Mouse (Mus musculus) v-Abl transformed pro-B cells (cell line): ENCODE data around the gene Trim11.

Source experiments
- in situ Hi-C, 2 experiments: fragments of 400-800 bp; cut with MboI; formaldehyde crosslinking; loops; one replicate each; pipeline ENCODE4 v1.15.1; 2025; ENCODE audit not compliant: unreplicated experiment in 2 of 2

Trim11 gene

GRCm38 (mm10) chr11:58977150-58977549 is 743 bp upstream of the Trim11 start:
- in situ Hi-C loops: no loop called here

DNA sequence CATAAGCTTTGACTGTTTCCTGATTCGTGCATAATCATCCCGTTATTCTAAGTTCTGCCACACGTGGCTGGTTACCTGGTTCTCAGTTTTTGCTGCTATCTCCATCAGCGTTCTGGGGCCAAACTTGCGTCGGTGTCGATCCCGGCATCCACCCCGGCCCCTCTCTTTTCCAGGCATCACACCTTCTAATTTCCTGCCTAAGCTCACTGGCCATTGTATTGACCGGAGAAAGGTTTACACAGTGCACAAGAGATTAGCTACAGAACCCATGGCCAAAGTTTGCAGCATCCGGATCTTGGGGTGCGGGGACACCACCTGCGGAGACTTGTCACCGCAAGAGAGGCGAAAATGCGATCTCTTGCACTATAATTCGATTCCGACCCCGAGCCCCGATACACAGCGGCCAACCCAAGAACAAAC is 276 bp upstream of the Trim11 start:
- in situ Hi-C loops: no loop called here

GRCm38 (mm10) chr11:58978706-58979030 is 775 bp downstream of the Trim11 start:
- in situ Hi-C loops: no loop called here

GRCm38 (mm10) chr11:58979183-58979582 is 1.3 kb downstream of the Trim11 start:
- in situ Hi-C loops: no loop called here

DNA sequence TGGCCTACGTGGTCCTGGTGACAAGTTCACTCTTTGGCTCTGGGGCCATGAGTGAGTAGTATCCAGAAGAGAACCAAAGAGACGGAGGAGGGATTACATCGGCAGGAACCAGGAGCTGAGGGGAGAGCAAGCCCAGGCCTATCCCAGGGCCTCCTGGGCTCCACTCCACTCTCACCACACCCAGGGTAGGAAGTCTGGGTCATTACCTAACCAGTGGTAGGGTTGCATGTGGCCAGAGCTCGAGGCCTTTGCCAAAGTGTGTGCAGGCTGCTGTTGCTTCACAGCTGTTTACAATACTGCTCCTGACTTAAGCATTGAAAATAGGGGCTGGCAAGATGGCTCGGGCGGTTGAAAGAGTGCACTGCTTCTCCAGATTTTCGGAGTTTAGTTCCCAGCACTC is 1.8 kb downstream of the Trim11 start:
- in situ Hi-C loops: no loop called here

DNA sequence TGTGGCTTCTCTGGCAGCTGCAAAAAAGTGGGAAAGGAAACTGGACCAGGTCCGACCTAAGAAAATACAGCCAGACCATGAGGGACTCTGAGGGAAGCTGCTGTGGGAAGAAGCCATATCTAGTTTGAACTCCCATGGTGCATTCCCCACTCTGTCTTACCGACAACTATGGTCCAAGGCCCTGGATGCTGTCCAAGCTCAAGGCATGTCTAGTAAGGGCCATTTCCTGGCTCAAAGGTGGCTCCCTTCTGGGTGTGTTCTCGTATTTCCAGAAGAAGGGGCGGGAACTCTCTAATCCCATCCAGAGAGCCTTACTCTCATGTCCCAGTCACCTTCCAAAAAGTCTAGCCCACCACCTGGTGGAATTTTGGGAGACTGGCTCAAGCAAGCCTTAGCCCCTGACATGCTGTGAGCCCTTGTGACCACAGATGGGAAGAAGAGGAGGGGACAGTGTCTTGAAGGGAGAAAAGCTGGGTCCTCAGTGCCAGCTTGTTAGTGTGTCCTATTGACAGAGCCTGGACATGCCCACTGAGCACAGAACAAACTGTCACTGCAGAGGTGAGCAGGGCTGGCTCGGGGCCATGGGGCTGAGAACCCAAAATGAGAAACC is 2.6 kb downstream of the Trim11 start:
- in situ Hi-C loops: no loop called here

DNA sequence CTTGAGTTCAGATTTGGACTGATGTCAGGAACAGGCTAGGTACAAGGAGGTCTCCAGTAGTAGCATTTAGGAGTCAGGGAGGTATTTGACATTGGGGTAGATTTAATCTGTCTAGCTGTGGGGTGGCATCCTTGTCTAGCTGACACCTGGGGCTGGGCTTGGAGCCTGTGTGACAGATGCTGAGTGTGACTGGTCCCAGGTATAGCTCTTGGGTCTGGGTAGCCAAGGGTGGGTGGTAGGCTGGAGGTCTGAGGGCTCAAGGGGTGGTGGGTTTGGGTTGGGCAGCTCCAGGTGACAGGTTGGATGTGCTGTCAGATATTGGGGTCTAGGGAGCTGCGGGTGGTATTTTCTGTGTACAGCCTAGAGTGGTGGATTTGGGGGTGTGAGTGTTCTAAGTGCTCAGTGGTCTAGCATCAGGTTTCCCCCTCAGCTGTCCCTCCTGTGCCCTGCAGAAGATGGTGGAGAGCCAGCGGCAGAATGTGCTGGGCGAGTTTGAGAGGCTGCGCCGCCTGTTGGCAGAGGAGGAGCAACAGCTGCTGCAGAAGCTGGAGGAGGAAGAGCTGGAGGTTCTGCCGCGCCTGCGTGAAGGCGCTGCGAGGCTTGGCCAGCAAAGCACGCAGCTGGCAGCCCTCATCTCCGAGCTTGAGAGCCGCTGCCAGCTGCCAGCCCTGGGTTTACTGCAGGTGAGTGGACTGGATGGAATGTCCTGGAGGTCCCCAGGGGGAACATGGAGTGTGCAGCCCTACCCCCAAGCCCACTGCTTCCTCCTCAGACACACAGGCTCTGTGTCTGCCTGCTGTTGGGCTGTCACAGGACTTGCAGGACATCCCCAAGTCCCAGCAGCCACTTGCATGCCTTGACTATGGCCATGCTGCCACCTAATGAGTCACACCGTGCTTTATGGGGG is 3.9 kb downstream of the Trim11 start:
- in situ Hi-C loops: no loop called here

DNA sequence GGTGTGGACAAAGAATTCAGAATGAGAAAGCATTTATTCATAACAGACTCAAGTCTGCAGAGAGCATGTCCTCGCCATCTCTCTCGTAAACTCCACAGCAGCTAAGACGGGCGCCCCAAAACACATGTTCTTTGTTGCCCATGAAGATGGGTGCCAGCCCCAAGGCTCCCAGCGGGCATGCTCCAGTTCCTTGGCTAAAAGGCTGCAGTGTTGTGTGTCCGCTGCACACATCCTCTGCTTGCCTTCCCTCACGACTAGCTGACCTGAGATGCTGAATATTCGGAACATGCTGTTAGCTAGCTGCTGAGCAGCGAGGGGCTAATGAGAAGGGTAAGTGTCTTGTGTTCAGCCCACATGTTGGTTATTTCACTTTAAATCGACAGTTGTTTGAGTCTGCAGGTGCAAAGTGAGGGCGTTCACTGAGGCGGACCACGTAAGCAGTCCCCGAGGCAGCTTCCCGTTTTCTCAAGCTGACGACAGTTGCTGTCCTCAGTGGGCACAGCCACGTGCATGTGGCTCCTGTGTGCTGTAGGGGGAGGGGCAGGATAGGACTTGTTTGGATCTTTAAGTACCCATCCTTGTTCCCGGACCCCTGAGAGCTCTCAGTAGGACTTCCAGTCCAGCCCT is 4.7 kb downstream of the Trim11 start:
- in situ Hi-C loops: no loop called here

DNA sequence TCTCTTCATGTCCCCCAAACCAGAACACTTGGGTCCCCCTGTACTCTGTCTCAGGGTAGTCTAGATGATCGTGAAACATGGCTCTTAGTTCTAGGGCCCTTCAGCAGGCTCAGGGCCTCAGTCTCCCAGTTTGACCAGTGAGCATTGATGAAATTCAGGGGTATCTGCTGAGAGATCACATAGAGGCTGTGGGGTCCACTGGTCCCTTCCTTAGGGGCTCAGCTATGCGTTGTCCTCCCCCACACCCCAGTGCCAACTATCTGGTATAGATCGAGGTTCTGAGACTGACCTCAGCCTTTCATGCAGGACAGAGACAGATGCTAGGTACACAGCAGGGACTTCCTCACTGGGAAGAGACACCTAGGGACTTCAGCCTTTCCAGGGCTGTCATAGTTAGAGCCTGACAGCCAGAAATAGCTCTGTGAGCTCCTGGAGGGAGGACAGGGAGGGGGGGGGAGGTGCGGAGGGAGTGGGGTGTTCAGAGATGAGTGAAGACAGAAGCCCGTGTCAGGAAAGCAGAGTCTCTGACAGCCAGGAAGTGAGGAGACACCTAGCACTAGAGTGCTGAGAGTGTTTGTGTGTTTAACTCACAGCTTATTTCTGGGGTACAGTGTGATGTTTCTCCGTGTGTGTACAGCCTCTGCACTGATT is 5.9 kb downstream of the Trim11 start:
- in situ Hi-C loops: no loop called here

DNA sequence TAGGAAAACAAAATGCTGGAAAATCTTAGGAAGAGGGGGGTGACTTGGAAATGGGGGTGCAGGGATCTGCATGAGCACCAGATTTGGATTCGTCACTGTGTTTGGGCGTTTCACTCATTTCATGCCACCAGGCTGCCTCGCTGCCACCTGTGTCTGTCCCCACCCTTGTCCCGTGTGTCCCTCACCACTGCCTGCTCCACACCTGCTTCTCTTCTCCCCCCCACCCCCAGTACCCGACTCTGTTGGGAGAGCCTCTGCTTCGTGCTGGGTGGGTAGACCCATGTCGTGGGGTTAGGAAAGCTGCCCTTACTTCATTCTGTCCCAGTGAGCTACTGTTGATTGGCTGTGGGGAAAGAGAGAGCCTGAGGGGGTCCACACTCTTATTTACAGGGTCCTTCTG is 6.8 kb downstream of the Trim11 start:
- in situ Hi-C loops: no loop called here

GRCm38 (mm10) chr11:58985299-58985917 is 7.5 kb downstream of the Trim11 start:
- in situ Hi-C loops: no loop called here

DNA sequence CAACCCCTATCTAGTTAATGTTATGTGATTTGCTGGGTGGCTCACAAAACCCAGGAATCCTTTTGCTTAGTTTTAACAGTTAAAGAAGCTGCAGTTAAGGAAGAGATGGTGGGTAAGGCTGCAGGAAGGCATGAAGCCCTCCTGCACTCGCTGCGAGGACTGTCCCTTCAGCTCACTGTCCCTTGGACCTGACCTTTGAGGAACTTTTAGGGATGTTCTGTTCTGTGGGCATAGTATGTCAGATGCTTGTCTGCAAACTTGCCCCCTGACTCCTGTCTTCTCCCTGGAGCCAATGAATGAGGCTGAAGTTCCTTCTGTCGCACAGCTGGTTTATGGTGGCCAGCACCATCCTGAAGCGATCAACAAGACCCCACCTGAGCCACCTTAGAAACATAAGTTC is 11.3 kb downstream of the Trim11 start:
- in situ Hi-C loops: no loop called here

DNA sequence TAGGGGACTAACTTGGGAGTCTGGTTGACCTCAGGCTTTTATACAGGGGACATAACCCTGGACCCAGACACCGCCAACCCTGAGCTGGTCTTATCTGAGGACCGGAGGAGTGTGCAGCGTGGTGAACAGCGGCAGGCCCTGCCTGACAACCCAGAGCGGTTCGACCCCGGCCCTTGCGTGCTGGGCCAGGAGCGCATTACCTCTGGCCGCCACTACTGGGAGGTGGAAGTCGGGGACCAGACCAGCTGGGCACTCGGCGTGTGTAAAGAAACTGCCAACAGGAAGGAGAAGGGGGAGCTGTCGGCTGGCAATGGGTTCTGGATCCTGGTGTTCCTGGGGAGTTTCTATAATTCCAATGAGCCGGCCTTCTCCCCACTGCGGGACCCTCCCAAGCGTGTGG is 12.2 kb downstream of the Trim11 start:
- in situ Hi-C loops: no loop called here

GRCm38 (mm10) chr11:58990794-58991193 is 12.9 kb downstream of the Trim11 start:
- in situ Hi-C loops: no loop called here

DNA sequence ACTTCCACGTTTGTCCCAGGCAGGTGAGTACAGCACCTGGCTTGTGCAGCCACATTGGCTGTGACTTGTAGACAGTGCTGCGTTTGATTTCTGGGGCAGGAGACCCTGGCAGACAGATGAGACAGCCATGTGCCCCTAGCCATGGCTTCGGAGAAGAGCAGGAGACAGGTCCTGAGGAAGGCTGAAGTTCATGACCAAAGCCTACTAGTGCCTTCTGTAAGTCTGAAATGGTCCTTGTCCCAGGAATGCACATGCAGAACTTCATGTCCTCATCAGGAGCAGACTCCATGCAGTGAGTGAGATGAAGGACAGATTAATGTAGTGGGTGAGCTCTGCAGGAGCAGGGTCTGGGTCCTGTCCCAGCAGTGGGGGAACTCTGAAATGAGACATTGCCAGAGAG is 14.0 kb downstream of the Trim11 start:
- in situ Hi-C loops: no loop called here

- in situ Hi-C loops: no loop called here
Measured at GRCm38 (mm10) chr11:58993091-58993670, 15.3 kb downstream of the Trim11 start.

DNA sequence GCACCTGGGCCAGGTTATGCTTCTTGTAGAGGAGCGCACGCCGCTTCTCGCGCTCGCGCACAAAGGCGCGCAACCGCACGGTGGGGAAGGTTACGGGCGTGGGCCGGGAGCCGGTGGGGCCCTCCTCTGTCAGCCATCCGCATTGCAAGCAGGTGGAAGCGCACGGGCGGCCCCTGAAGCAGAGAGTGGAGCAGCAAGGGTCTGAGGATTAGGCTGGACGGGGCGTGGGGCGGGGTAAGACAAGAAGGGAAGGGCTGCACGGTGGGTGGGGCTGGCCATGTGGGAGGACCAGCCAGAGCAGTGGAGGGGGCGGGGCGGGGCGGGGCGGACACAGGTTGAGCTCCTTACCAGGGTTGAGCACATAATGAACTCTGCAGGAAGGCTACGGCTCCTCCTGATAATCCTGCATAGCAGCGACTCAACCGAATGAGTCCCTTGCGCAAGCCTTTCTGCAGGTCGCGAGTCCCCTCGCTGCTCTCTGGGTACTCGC is 16.5 kb downstream of the Trim11 start:
- in situ Hi-C loops: no loop called here

- in situ Hi-C loops: no loop called here
Measured at GRCm38 (mm10) chr11:58995061-58995806, 17.3 kb downstream of the Trim11 start.

GRCm38 (mm10) chr11:58995807-58996370 is 18.0 kb downstream of the Trim11 start:
- in situ Hi-C loops: no loop called here
